Mouse (Mus musculus) kidney, postnatal 14 days (tissue): ENCODE results near the gene Il23a.
"Not testable (repeated sequence)": the region's sequence is repeated elsewhere in the genome, so short reads cannot be mapped to it uniquely, and the experiment has no call there.

Source experiments
- DNase-seq: peaks from one replicate; pipeline ENCODE4 v3.0.0; 2022; ENCODE audit warnings: mixed read lengths

Il23a gene

DNA sequence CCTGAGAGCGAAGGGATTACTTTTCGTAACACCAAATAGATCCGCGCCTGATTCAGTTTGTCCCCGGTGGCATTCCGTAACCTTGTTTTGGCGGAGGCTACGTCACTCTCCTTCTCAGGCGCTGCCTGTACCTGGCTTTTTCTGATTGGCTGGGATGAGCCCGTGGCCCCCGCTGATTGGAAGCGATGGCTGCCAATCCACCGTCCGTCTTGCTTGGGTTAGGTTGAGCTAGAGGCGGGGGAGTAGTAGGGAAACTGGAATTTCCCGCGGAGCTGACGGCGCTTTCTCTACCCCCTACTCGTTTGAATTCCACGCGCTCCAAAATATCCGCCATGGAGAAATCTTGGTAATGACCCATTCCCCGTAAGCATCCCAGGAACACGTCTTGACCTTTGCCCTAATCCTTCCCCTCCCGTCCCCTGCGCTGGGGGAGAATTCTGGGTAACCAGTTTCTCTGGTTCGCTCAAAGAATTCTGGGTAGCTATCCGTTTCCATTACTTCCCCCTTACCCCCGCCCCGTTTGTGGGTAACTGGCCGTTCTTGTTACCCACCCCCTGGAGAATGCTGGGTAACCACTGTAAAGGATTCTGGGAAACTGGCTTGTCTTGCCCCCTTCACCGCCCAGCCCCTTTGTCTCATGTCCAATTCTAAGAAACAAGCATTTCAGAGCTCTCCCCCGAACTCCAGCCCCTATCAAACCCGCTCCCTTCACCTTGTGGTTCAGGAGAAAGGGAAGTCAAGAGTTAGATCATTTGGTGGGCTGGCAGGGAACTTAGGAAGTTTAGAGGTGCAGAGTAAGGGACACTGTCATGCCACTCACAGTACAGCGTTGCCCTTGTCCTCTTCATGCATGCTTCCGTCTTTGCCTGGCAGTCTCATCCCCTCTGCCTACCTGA is 4.8 kb upstream of the Il23a start, which contains the start of gene Pan2:
Pan2 (plus strand) TSS at position 210 of the 896 bp plus-strand sequence.
- DNase-seq, result peak; percentile 100

GRCm38 (mm10) chr10:128302785-128303125 is 4.2 kb upstream of the Il23a start:
- no peak for DNase-seq

GRCm38 (mm10) chr10:128302357-128302756 is 3.8 kb upstream of the Il23a start:
- no peak for DNase-seq

- DNase-seq, result no peak
Measured at GRCm38 (mm10) chr10:128298243-128298642, 309 bp downstream of the Il23a start.

GRCm38 (mm10) chr10:128297622-128298021 is 930 bp downstream of the Il23a start:
- DNase-seq, result peak; percentile 24

DNA sequence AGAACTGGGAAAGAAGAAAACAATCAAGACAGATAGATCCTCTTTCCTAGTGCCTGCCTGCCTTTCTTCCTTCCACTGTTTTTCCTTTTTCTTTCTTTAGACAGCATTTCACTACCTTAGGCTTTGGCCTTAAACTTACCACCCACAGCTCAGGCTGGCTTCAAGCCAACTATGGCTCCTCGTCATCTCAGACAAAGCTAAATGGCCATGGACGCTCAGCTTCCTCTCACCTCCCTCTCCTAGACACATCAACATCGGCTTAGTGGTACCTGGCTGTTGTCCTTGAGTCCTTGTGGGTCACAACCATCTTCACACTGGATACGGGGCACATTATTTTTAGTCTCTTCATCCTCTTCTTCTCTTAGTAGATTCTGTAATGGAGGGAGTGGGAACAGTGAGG is 1.3 kb downstream of the Il23a start:
- no peak for DNase-seq

- no peak for DNase-seq
Measured at GRCm38 (mm10) chr10:128296370-128297090, 2.0 kb downstream of the Il23a start.

DNA sequence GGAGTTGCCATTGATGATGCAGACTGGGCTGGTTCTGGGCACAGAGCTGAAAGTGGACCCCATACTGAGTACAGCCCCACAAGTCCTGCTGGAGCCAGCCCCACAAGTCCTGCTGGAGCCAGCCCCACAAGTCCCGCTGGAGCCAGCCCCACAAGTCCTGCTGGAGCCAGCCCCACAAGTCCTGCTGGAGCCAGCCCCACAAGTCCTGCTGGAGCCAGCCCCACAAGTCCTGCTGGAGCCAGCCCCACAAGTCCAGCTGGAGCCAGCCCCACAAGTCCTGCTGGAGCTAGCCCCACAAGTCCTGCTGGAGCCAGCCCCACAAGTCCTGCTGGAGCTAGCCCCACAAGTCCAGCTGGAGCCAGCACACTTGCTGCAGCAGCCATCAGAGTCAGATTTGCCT is 8.0 kb downstream of the Il23a start:
- DNase-seq, result not testable (repeated sequence)

DNA sequence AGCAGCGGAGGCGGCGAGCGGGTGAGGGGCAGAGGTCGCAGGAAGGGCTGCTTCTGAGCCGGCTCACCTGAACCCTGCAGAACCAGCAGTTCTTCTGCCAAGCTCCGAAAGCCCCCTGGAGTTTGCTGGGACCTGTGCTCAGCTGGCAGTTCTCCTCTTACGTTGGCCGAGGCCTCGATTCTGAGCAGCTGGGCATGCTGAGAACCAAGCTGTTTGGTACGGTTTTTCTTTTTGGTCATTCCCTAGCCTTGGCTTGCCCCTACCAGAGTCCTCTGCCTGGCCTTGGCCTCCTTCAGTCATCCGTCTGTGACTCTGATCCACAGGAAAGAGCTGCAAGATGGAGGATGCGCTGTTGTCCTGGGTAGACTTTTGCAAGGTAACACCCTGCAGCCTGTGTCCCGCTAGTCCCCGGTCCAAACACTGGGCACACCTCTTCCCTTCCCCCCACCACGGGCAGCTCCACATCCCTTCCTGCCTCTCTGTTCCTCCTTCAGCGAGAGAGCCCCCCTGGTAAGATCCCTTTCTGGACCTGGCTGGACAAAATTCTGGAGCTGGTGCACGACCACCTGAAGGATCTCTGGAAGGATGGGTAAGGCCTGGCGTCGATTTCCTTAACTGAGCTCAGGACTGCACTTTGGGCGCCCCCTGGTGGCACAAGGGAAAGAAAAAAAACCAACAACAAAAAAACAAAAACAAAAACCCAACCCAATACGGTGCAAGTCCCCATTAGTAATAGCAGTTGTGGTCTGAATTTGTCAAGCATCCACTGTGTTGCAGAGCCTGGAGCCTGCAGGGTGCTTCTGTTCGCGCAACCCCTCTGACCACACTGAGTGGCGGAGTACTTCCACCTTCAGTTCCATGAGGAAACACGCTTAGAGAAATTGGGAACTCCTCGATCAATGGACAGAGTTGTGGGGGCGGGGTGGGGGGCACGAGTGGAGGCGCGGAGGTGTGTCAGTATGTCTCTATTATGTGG is 14.7 kb downstream of the Il23a start:
- peak; percentile 74 for DNase-seq

DNA sequence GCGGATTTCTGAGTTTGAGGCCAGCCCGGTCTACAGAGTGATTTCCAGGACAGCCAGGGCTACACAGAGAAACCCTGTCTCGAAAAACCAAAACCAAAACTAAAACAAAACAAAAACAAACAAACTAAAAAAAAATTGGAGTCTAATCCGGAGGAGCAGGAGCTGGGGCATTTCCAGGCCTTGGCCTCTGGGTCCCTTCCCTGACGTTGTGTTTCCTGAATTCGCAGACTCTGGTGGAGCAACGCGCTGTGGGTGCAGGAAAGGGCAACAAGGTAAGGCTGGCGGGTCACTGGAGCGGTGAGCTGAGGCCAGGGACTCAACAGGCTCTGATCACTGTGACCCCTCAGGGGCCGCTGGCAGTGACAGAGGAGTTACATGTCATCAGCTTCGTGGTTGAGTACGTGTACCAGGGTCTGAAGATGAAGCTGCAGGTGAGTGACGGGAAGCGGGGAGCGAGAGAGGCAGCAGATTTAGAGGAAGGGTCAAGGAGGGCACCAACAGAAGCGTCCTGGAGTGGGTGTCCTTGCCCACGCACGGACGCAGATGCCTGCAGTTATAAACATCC is 15.6 kb downstream of the Il23a start:
- no peak for DNase-seq

DNA sequence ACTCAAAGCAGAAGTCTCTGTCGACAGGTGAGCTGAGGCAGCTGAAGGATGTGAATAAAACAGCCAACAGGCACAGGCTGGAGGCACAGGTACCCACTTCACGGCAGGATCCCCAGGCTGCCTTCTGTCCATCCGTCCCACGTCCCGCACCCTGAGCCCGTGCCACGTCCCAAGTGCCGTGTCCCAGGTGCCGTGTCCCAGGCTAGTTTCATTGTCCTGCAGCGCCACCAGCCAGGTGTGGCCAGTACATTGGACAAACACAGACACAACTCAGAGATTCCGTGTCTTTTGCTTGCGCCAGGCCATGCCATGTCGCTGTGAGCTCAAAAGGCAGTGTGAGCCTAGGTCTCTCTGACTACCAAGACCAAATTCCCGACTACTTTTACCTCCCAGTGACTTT is 16.9 kb downstream of the Il23a start:
- DNase-seq, result no peak

GRCm38 (mm10) chr10:128280943-128281342 is 17.6 kb downstream of the Il23a start:
- peak; percentile 41 for DNase-seq

GRCm38 (mm10) chr10:128278158-128278557 is 20.4 kb downstream of the Il23a start:
- DNase-seq, result no peak

- not testable (repeated sequence) for DNase-seq
Measured at GRCm38 (mm10) chr10:128275374-128275773, 23.2 kb downstream of the Il23a start.

DNA sequence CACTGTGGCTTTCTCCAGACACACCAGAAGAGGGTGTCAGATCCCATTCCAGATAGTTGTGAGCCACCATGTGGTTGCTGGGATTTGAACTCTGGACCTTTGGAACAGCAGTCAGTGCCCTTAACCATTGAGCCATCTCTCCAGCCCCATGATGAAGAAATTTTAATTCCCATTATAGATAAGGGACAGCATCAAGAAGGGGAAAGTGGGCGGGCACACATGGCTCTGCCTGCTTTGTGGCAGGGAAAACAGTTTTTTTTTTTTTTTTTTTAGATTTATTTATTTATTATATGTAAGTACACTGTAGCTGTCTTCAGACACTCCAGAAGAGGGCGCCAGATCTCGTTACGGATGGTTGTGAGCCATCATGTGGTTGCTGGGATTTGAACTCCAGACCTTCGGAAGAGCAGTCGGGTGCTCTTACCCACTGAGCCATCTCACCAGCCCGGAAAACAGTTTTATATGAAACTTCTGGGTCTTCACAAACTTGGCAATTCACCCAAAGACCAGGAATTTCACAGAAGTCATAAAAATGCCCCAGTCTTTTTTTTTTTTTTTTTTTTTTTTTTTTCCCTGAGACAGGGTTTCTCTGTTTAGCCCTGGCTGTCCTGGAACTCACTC is 25.6 kb downstream of the Il23a start:
- not testable (repeated sequence) for DNase-seq

- peak; percentile 20 for DNase-seq
Measured at GRCm38 (mm10) chr10:128271883-128272282, 26.7 kb downstream of the Il23a start.

DNA sequence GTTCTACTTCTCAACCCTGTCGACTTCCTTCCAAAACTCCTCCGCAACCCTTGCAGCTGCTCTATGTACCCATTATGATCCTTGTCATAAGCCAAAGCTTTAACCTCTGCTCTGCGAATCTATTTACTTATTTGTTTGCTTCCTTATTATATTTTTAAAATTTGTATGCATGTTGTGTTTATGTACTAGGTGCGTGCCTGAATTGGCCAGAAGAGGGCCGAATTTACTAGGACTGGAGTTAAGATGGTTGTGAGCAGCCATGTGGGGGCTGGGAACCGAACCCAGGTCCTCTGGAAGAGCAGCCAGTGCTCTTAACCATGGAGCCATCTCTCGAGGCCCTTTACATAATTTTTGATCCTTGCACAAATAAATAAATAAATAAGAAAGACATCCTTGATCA is 27.7 kb downstream of the Il23a start:
- no peak for DNase-seq

DNA sequence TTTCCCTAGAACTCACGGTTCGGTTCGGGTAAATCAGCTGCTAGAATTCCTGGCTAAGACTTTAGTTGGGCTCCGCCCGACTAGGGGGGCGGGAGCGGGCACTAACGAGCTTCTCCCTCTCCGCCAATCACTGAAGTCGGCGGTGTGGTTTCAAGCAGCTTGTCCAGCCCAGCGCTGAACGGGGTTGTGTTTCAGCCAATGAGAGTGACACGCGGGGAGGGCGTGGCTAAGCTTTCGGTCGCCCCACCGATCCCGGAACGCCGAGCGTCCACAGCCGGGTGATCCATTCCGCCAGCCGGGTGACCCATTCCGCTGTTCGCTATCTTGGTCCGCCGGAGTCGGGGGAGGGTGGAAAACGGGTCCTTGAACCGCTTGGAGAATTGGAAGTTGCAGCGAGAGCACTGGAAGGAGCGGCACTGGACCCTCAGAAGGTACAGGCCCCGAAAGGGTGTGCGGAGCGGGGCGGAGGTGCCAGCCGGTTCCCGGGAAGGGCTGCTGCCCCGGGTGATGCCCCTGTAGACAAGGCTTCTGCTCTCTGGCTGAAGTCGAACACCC is 28.2 kb downstream of the Il23a start, which contains the start of gene Stat2:
Stat2 (plus strand) TSS at position 273 of the 555 bp plus-strand sequence.
- peak; percentile 98 for DNase-seq

GRCm38 (mm10) chr10:128269206-128269910 is 29.2 kb downstream of the Il23a start:
- DNase-seq, result no peak

DNA sequence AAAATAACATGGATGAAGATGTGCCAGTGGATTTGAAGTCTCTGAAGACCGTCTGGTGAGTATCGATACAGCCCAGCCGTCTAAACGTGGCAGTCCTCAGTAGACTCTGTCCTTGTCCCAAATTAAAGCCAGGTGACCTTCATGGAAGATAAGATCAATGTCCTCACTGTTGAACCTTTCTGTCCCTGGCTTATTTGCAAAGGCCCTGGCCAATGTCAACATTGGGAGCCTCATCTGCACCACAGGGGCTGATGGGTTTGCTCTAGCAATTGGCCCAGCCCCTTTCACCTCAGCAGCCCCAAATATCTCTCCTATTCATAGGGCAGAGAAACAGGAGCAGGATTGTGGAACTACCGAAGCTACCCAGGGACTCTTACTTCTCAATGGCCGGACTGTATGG is 30.2 kb downstream of the Il23a start, which contains the start of gene Apof:
Apof (plus strand) TSS at position 301 of the 400 bp plus-strand sequence.
- DNase-seq, result no peak
